Mouse (Mus musculus) CD4-positive, CD25-positive, alpha-beta regulatory T cell, adult 2 months (primary cell): Measurements from ENCODE around the gene Ccdc116.
A peak's percentile ranks its signal among the peaks of the same experiment; 100 is the strongest.

Source experiments
- DNase-seq: peaks from one replicate; pipeline ENCODE4 v3.0.0-alpha.2; 2012; ENCODE audit warnings: low read depth, low spot score

Gene Ccdc116

GRCm38 (mm10) chr16:17131191-17132088 is 15.6 kb downstream of the Ccdc116 start:
- DNase-seq, result peak; percentile 68

GRCm38 (mm10) chr16:17127292-17127691 is 19.7 kb downstream of the Ccdc116 start:
- peak; percentile 80 for DNase-seq

- peak; percentile 80 for DNase-seq
Measured at GRCm38 (mm10) chr16:17124871-17125520, 22.0 kb downstream of the Ccdc116 start, which contains the start of gene 2610318N02Rik. Gene 2610318N02Rik, minus strand, starts transcription at chr16:17125167.

GRCm38 (mm10) chr16:17124119-17124870 is 22.7 kb downstream of the Ccdc116 start:
- DNase-seq, result peak; percentile 25

GRCm38 (mm10) chr16:17121569-17121968 is 25.5 kb downstream of the Ccdc116 start:
- DNase-seq, result no peak

GRCm38 (mm10) chr16:17117309-17117799 is 29.7 kb downstream of the Ccdc116 start:
- DNase-seq, result no peak

- peak; percentile 79 for DNase-seq
Measured at GRCm38 (mm10) chr16:17110771-17111743, 36.0 kb downstream of the Ccdc116 start, which contains the start of gene Ppil2. Gene Ppil2, minus strand, starts transcription at chr16:17111257.

- no peak for DNase-seq
Measured at GRCm38 (mm10) chr16:17104600-17104999, 42.4 kb downstream of the Ccdc116 start.

- no peak for DNase-seq
Measured at GRCm38 (mm10) chr16:17102630-17103220, 44.3 kb downstream of the Ccdc116 start.

- DNase-seq, result no peak
Measured at GRCm38 (mm10) chr16:17096938-17097337, 50.1 kb downstream of the Ccdc116 start.
